Mouse (Mus musculus) neural tube, embryonic 10.5 days (tissue): ENCODE data around the gene Gnl2.
A peak's percentile ranks its signal among the peaks of the same experiment; 100 is the strongest.

Experiments
- DNase-seq: peaks from one replicate; pipeline ENCODE4 v3.0.0-alpha.2; 2017; ENCODE audit warnings: low spot score; ENCODE audit errors: extremely low spot score

Gene Gnl2

DNA sequence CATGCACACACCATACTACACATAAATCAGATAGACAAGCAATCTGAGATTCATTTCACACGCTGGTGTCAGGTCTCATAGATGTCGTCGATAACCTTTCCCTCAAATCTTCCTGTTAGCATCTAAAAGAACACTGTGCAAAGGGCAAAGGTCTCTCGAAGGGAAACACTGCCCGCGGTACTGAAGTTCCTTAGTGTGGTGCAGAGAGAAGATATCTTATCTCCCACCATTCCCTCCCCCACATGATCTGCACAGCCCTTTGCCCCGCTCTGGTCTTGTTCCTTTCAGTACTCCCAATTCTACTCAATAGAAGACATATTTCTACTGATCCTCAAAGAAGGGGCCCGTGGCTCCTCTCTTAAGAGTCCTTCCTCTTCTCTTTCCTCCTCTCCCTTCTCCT, 13.4 kb upstream of the Gnl2 start:
- no peak for DNase-seq

DNA sequence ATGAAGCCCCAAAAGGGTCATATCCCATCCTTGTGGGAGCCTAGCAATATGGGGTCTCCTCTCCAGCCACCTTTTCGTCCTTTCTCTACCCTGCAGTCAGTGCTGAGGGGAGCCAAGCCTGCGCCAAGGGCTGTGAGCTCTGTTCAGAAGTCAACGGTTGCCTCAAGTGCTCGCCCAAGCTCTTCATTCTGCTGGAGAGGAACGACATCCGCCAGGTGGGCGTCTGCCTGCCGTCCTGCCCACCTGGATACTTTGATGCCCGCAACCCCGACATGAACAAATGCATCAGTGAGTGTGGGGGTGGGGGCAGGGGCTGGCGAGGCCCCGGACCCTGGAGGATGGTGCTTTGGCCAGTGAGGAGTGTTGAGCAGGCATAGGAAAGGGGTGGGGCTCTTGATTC, 11.5 kb upstream of the Gnl2 start:
- DNase-seq: no peak

GRCm38 (mm10) chr4:125007460-125007859, 8.9 kb upstream of the Gnl2 start:
- DNase-seq: no peak

GRCm38 (mm10) chr4:125008220-125008619, 8.2 kb upstream of the Gnl2 start:
- DNase-seq: no peak

DNA sequence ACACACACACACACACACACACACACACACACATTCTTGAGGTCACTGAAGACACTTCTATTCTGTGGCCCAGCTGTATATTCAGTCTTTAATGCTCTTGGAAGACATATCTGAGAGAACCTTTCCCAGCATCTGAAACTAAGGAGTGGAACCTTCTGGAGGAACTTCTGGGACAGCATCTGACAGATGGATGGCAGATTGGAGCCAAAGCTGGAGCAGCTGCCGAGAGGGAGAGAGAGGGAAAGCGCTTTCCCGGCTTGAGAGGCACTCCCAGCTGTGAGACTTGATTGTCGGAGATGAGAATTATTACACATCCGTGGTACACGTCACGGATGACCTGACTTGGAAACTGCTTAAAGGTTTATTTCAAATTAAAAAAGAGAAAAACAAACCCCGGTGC, 7.7 kb upstream of the Gnl2 start:
- DNase-seq: no peak

GRCm38 (mm10) chr4:125017431-125017830, 1.0 kb downstream of the Gnl2 start:
- no peak for DNase-seq

- DNase-seq: peak; percentile 22
These were observed 4.6 kb downstream of the Gnl2 start for GRCm38 (mm10) chr4:125020780-125021538.

GRCm38 (mm10) chr4:125029891-125030614, 13.7 kb downstream of the Gnl2 start:
- peak; percentile 98 for DNase-seq

- DNase-seq: no peak
These were observed 18.0 kb downstream of the Gnl2 start for GRCm38 (mm10) chr4:125034341-125034740.

DNA sequence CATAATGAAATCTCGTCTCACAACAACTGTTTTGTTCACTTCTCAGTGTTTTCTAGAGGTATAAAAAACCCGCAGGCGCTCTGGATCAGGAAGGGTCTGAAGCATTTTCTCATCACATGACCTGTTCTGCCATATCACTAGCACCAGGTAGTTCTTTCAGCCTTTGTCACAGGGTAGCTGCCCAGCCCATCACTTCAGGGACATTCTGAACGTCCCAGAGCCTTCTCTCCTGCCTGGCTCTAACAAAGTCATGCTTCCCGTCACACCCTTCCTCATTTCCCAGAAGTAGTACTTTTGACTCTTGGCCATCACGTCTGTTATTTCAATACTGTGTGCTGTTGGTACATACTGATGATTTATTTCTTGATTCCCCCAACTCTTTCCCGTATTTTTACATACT, 28.1 kb downstream of the Gnl2 start:
- no peak for DNase-seq

DNA sequence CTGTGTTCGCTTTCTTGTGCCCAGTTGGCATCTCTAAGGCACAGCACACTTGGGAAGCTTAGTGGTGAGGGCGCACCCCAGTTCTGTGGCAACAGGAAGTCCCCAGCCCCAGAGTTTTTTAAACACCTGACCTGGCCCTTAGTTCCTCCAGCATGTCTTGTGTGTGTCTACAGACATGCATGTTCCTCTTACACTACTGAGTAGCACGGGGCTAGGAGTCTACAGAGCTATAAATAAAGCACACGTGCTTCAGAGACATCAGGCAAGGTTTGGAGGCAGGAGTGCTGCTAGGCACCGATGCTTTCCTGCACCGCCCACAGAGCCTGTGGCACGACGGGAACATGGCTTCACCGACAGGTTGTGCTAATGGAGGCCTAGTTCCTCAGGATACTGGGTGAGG, 39.0 kb downstream of the Gnl2 start:
- DNase-seq: no peak

DNA sequence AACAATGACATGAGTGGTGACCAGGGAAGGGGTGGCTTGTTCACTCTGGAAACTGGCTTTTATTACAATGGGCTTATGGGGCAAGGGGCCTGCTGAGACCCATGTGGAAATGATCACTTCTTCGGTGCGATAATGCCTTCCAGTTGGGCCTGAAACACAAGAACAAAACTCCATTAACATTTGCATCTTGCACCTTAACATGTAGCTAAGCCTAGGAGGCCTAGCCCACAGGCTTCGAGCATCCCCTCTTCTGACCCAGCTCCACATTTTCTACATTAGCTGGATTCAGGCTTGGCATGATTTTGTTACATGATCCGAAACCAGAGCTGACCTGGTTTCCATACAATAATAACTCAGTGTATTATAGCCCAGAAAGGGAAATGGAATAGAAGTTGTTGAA, 40.1 kb downstream of the Gnl2 start:
- DNase-seq: no peak

DNA sequence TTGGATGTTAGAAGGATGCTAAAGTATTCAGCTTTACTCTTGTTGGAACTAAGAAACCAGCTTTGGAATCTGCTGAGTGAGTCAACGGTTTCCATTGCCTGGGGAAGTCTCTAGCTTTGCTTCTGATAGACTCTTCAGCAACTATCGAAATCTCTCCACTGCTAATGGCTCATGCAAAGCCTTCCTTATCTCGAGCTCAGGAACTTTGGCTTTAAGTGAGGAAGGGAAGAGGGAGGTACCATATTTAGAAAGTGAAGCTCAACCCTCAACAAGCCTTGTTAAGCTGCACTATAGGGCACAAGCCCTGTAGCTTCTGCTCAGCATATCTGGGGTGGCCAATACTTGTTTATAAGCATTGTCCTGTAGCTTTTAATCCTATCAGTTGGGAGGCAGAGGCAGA, 40.9 kb downstream of the Gnl2 start:
- DNase-seq: no peak

DNA sequence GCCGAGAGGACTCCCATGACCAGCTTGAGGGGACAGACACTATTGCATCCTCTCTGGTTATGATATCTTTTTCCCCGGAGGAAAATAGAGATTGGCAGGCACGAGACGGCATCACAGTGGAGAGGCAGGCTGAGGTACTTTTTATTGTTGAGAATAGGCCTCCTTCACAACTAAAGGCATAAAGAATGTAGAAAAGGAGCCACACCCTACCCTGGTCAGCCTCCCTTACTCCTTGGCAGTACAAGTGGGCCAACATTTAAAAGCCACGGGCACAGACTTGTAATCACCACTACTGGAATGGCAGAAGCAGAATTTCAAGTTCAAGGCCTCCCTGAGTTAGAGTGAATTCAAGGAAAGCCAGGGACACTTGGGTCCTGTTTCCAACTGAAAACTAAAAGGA, 41.6 kb downstream of the Gnl2 start:
- DNase-seq: no peak

DNA sequence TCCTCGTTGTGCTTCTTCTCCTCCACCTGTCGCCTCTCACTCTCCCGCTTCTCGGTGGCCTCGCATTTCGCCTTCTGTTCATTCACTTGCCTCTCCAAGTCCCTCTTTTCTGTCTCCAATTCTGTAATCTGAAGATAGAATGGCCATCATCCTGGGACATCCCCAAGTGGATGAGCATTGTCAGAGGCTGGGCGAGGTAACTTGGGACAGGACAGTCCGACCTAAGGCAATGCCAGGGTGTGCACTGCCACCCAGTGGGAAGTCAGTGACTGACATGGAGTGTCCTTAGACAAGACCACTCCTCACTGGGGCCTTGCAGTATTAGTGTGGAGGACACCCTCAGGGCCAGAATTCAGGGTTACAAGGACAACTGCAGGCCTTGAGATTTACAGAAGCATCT, 42.6 kb downstream of the Gnl2 start:
- peak; percentile 66 for DNase-seq

DNA sequence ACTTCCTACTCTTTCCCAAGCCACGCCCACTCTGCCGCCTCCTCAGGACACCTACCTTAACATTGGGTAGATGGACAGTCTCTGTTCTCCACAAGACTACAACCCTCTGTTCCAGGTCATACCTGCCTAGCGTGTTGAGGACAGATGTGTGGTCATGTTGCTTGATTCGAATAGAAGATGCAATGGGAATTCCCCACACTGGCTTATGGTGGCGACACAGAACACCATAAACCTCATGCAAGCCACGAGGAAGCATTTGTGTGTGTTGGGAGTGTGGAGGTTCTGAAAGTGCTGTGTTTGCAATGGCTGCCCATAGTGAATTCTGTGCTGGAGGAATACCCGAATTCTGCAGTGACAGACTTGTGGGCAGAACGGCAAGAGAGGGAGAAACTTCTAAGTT, 47.4 kb downstream of the Gnl2 start:
- no peak for DNase-seq

DNA sequence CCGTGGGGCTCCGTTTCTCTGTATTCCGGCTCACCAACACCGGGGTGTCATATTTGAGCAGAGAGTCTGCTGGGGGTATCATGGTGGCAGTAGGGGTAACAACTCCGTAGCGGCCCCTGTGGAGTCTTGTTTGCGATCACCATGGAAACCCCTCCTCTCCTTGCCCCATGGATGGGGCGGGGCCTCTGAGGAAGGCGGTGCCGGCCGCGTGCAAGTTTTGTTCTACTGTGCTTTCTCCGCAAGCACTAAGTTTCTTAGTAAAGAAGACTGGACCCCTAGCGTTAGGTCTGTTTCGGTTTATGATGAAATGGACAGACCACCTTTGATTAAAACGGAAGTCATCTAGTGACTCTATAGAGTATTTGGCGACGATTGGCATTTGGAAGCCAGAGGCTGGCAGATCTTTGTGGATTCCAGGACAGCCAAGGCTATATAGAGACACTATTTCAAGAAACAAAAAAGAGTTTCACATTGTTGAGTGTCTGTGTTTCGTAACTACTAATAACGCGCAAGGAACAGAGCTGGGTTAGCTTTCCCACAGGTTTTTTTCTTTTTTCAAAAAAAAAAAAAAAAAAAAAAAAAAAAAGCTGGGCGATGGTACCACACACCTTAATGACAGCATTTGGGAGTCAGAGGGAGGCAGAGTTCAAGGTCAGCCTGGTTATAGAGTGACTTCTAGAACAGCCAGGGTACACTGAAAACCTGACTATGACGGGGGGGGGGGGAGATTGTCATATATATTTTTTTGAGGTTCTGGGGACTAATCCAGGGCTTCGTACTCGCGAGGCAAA, 49.3 kb downstream of the Gnl2 start, which contains the start of gene Dnali1:
TSS of gene Dnali1 (minus strand) at position 187 of the 791 bp plus-strand sequence.
- DNase-seq: peak; percentile 68

GRCm38 (mm10) chr4:125066490-125067370, 50.3 kb downstream of the Gnl2 start, which contains the start of gene Snip1:
Gene Snip1 (plus strand): TSS chr4:125066672.
- DNase-seq: peak; percentile 97

GRCm38 (mm10) chr4:125077700-125078099, 61.3 kb downstream of the Gnl2 start:
- DNase-seq: no peak

GRCm38 (mm10) chr4:125078698-125079097, 62.3 kb downstream of the Gnl2 start:
- no peak for DNase-seq
